Mouse (Mus musculus): Measurements from ENCODE around the gene Gm20388. TPM values are rescaled to one million over a fixed set of nuclear protein-coding genes. Genes with fewer than 3 reads are reported as not detected.

Gene Gm20388
- polyA plus RNA-seq, 2 experiments, result 8.5 TPM; not detected in 1

DNA sequence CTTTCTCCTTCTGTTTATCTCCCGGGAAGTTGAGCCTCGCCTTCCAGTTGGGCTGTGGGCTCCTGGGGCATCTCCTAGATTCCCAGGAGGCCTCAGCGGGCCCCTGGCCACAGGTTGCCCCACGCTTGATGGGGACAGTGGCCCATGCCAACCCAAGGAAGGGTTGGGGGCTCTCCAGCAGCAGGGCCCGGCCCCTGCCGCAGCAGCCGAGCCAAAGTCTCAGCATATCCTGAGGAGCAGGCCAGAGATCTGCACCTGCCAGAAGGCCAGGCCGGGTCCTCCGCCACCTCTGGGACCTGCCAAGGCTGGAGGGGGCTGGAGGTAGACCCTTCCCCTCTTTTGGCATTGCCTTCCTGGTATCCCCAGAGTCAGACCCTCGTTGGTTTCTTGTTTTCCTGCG is 1820.4 kb downstream of the Gm20388 start:
- ATAC-seq (ENCODE audit: insufficient read depth) (no peak), DNase-seq (ENCODE audit: low read depth in 3 of 3, low spot score in 3 of 3) (no peak)
- Histone ChIP-seq H3K4me2 (ENCODE audit: low read depth) (no peak overlapping the region), H3K4me1 (replicated peaks; ENCODE audit: control insufficient read depth in 2 of 2, insufficient read depth in 2 of 2, low read length in 1 of 2) (no peaks in the 10 kb centered on the region), H3K9ac (replicated peaks) (no peak overlapping the region), H3K9me3 (ENCODE audit: control insufficient read depth, low read length) (no peaks in the 10 kb centered on the region), H3K4me3 (ENCODE audit: insufficient read depth in 1 of 2, low read depth in 2 of 2, low read length in 2 of 2) (no peak overlapping the region), H3K27me3 (ENCODE audit: control insufficient read depth, insufficient read depth, low read length) (peaks cover 43% of the 10 kb centered on the region), H3K27ac (no peak overlapping the region), H3K36me3 (replicated peaks; ENCODE audit: control insufficient read depth, insufficient read depth, low read depth) (no peaks in the 10 kb centered on the region)
- TF ChIP-seq CTCF (IDR thresholded peaks at IDR 0.05; ENCODE audit: low read depth), result no peak
- TF ChIP-seq EP300 (IDR thresholded peaks at IDR 0.05; ENCODE audit: low read depth), result no peak
- 10% methylated on average over 11 of the region's 11 CpGs for WGBS (ENCODE audit: insufficient replicate concordance)

GRCm38 (mm10) chr8:121731471-121732333 is 1821.1 kb downstream of the Gm20388 start:
- Histone ChIP-seq H3K4me3 (ENCODE audit: insufficient read depth in 1 of 2, low read depth in 2 of 2, low read length in 2 of 2) (no peak overlapping the region), H3K27ac (no peak overlapping the region), H3K36me3 (replicated peaks; ENCODE audit: control insufficient read depth, insufficient read depth, low read depth) (no peaks in the 10 kb centered on the region), H3K27me3 (ENCODE audit: control insufficient read depth, insufficient read depth, low read length) (peaks cover 43% of the 10 kb centered on the region), H3K9me3 (ENCODE audit: control insufficient read depth, low read length) (no peaks in the 10 kb centered on the region), H3K9ac (replicated peaks) (no peak overlapping the region), H3K4me1 (replicated peaks; ENCODE audit: control insufficient read depth in 2 of 2, insufficient read depth in 2 of 2, low read length in 1 of 2) (no peaks in the 10 kb centered on the region), H3K4me2 (ENCODE audit: low read depth) (no peak overlapping the region)
- WGBS (ENCODE audit: insufficient replicate concordance), result 12% methylated on average over 26 of the region's 26 CpGs
- ATAC-seq (ENCODE audit: insufficient read depth) (no peak), DNase-seq (ENCODE audit: low read depth in 3 of 3, low spot score in 3 of 3) (no peak)
- TF ChIP-seq EP300 (IDR thresholded peaks at IDR 0.05; ENCODE audit: low read depth) (no peak), CTCF (IDR thresholded peaks at IDR 0.05; ENCODE audit: low read depth) (no peak)

GRCm38 (mm10) chr8:121732334-121732665 is 1821.7 kb downstream of the Gm20388 start:
- ATAC-seq (ENCODE audit: insufficient read depth) (no peak), DNase-seq (ENCODE audit: low read depth in 3 of 3, low spot score in 3 of 3) (no peak)
- no peaks in the 10 kb centered on the region for H3K9me3 ChIP-seq (ENCODE audit: control insufficient read depth, low read length)
- no peaks in the 10 kb centered on the region for H3K4me1 ChIP-seq (replicated peaks; ENCODE audit: control insufficient read depth in 2 of 2, insufficient read depth in 2 of 2, low read length in 1 of 2)
- H3K27ac ChIP-seq, result no peak overlapping the region
- no peak overlapping the region for H3K4me2 ChIP-seq (ENCODE audit: low read depth)
- no peaks in the 10 kb centered on the region for H3K36me3 ChIP-seq (replicated peaks; ENCODE audit: control insufficient read depth, insufficient read depth, low read depth)
- H3K4me3 ChIP-seq (ENCODE audit: insufficient read depth in 1 of 2, low read depth in 2 of 2, low read length in 2 of 2), result no peak overlapping the region
- H3K9ac ChIP-seq (replicated peaks), result no peak overlapping the region
- 53% methylated on average over 4 of the region's 4 CpGs for WGBS (ENCODE audit: insufficient replicate concordance)
- H3K27me3 ChIP-seq (ENCODE audit: control insufficient read depth, insufficient read depth, low read length), result peaks cover 43% of the 10 kb centered on the region
- TF ChIP-seq EP300 (IDR thresholded peaks at IDR 0.05; ENCODE audit: low read depth) (no peak), CTCF (IDR thresholded peaks at IDR 0.05; ENCODE audit: low read depth) (no peak)

DNA sequence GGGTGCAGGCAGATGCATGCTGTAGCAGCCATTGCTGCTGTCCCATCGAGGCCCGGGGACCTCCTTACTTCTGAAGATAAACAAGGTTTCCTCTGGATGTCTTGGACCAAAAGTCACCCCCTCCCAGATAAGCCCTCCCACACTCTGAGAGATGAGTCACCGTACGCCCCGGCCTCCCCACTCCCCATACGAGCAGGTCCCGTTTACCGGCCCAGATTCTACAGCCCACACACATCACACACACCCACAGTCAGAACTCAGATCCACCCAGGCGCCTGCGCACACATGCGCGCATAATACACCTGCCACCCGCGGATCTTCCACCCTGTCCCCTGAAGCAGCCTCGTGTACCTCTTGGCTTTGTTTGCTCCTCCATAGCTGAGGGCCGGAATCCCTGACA is 1823.6 kb downstream of the Gm20388 start:
- no peaks in the 10 kb centered on the region for H3K9me3 ChIP-seq (ENCODE audit: control insufficient read depth, low read length)

DNA sequence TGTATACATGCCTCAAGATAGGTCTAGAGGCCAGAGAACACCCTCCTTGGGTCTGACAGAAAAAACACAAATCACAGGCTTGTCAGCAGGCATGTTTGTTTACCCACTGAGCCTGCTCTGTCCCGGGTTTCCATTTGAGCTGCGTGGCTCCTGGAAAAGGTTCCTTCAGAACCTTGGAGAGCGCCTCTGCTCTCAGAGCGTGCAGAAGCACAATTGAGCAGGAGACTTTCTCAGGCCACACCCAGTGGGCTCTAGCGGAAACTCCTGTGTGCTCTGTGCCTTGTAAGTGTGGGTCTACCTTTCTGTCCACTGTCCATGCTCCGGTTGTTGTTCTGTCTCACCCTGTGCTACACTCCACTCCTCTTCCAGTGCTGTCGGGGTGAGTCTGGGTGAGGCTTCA is 1825.6 kb downstream of the Gm20388 start:
- DNase-seq (ENCODE audit: low read depth in 3 of 3, low spot score in 3 of 3), result peak; percentile 14 to 19 (median 17)
- Histone ChIP-seq H3K9me3 (ENCODE audit: control insufficient read depth, low read length) (no peaks in the 10 kb centered on the region), H3K4me2 (ENCODE audit: low read depth) (no peak overlapping the region), H3K9ac (replicated peaks) (no peak overlapping the region), H3K27me3 (ENCODE audit: control insufficient read depth, insufficient read depth, low read length) (peaks cover 12% of the 10 kb centered on the region), H3K4me1 (replicated peaks; ENCODE audit: control insufficient read depth in 2 of 2, insufficient read depth in 2 of 2, low read length in 1 of 2) (no peaks in the 10 kb centered on the region), H3K4me3 (ENCODE audit: insufficient read depth in 1 of 2, low read depth in 2 of 2, low read length in 2 of 2) (no peak overlapping the region), H3K36me3 (replicated peaks; ENCODE audit: control insufficient read depth, insufficient read depth, low read depth) (no peaks in the 10 kb centered on the region), H3K27ac (no peak overlapping the region)
- no peak for ATAC-seq (ENCODE audit: insufficient read depth)
- WGBS (ENCODE audit: insufficient replicate concordance), result 12% methylated on average over 7 of the region's 7 CpGs
- no peak for TF ChIP-seq CTCF (IDR thresholded peaks at IDR 0.05; ENCODE audit: low read depth)

More for the DNA sequence above, 1823.6 kb downstream of the Gm20388 start:
- Histone ChIP-seq H3K4me1 (replicated peaks; ENCODE audit: control insufficient read depth in 2 of 2, insufficient read depth in 2 of 2, low read length in 1 of 2) (no peaks in the 10 kb centered on the region), H3K36me3 (replicated peaks; ENCODE audit: control insufficient read depth, insufficient read depth, low read depth) (no peaks in the 10 kb centered on the region), H3K4me2 (ENCODE audit: low read depth) (no peak overlapping the region), H3K9ac (replicated peaks) (no peak overlapping the region), H3K27me3 (ENCODE audit: control insufficient read depth, insufficient read depth, low read length) (peaks cover 32% of the 10 kb centered on the region), H3K4me3 (ENCODE audit: insufficient read depth in 1 of 2, low read depth in 2 of 2, low read length in 2 of 2) (no peak overlapping the region), H3K27ac (no peak overlapping the region)
- ATAC-seq (ENCODE audit: insufficient read depth) (no peak), DNase-seq (ENCODE audit: low read depth in 3 of 3, low spot score in 3 of 3) (no peak)
- 67% methylated on average over 16 of the region's 16 CpGs for WGBS (ENCODE audit: insufficient replicate concordance)
- TF ChIP-seq CTCF (IDR thresholded peaks at IDR 0.05; ENCODE audit: low read depth), result no peak
- TF ChIP-seq EP300 (IDR thresholded peaks at IDR 0.05; ENCODE audit: low read depth), result no peak

Measured in liver, embryonic 14.5 days (tissue).